Mouse (Mus musculus): ENCODE data around the gene Six1.
"Not testable (repeated sequence)": the region's sequence is repeated elsewhere in the genome, so short reads cannot be mapped to it uniquely, and the experiment has no call there.

The Six1 gene

GRCm38 (mm10) chr12:73053668-73054241, at the start of gene Six1:
TSS of gene Six1 (minus strand) at chr12:73053887.
- peak; percentile 85 for DNase-seq

GRCm38 (mm10) chr12:73098593-73098992, 44.9 kb upstream of the Six1 start:
- DNase-seq, result peak; percentile 3

GRCm38 (mm10) chr12:73096177-73096576, 42.5 kb upstream of the Six1 start:
- DNase-seq, result not testable (repeated sequence)

GRCm38 (mm10) chr12:73094605-73095004, 40.9 kb upstream of the Six1 start:
- DNase-seq, result peak; percentile 8

- DNase-seq, result no peak
Observed at GRCm38 (mm10) chr12:73094189-73094588, 40.5 kb upstream of the Six1 start.

GRCm38 (mm10) chr12:73090672-73091335, 37.1 kb upstream of the Six1 start:
- peak; percentile 39 for DNase-seq

- no peak for DNase-seq
Observed at GRCm38 (mm10) chr12:73088911-73089310, 35.2 kb upstream of the Six1 start.

- no peak for DNase-seq
Observed at GRCm38 (mm10) chr12:73088500-73088899, 34.8 kb upstream of the Six1 start.

- no peak for DNase-seq
Observed at GRCm38 (mm10) chr12:73087086-73087485, 33.4 kb upstream of the Six1 start.

GRCm38 (mm10) chr12:73085739-73086630, 32.3 kb upstream of the Six1 start:
- DNase-seq, result no peak

GRCm38 (mm10) chr12:73083773-73084172, 30.1 kb upstream of the Six1 start:
- DNase-seq, result no peak

GRCm38 (mm10) chr12:73081828-73082227, 28.1 kb upstream of the Six1 start:
- not testable (repeated sequence) for DNase-seq

GRCm38 (mm10) chr12:73060805-73061410, 7.2 kb upstream of the Six1 start:
- no peak for DNase-seq

GRCm38 (mm10) chr12:73057492-73057891, 3.8 kb upstream of the Six1 start:
- no peak for DNase-seq

GRCm38 (mm10) chr12:73055451-73055850, 1.8 kb upstream of the Six1 start:
- no peak for DNase-seq

- DNase-seq, result no peak
Observed at GRCm38 (mm10) chr12:73054576-73055185, 994 bp upstream of the Six1 start.

GRCm38 (mm10) chr12:73052651-73053591, 766 bp downstream of the Six1 start:
- DNase-seq, result peak; percentile 24

GRCm38 (mm10) chr12:73052036-73052650, 1.5 kb downstream of the Six1 start:
- DNase-seq, result no peak

- DNase-seq, result no peak
Observed at GRCm38 (mm10) chr12:73050811-73051580, 2.7 kb downstream of the Six1 start.

GRCm38 (mm10) chr12:73050305-73050704, 3.4 kb downstream of the Six1 start:
- no peak for DNase-seq
